Mouse (Mus musculus) megakaryocyte, adult 5-6 weeks (primary cell): ENCODE measurements around the gene Akap12. TPM values are rescaled to one million over a fixed set of nuclear protein-coding genes. Genes with fewer than 3 reads are reported as not detected.

ENCODE experiments used
- ATAC-seq: 2 replicates; pipeline ENCODE4 v1.8.0; 2016; ENCODE audit warnings: mild to moderate bottlenecking, inconsistent platforms; ENCODE audit not compliant: poor library complexity, severe bottlenecking
- total RNA-seq, 2 experiments: library from RNA; stranded (forward) in 1 of 2; stranded (reverse) in 1 of 2; fragments of 153-499, 151-499 nt in 1 of 2; fragments of 221-1000, 200-1000 nt in 1 of 2; gene quantifications; 2 replicates each; pipeline versions ENCODE4 v1.2.3 to v1.2.4; 2015 to 2017

Gene Akap12
- total RNA-seq, 2 experiments from 2014 or later: 0.02 to 0.07 TPM

GRCm38 (mm10) chr10:4391851-4392250 lies 125.7 kb downstream of the Akap12 start:
- ATAC-seq: peak; percentile 39; the same call in 1 of the 2 replicates

GRCm38 (mm10) chr10:4395321-4395720 lies 129.1 kb downstream of the Akap12 start:
- no peak for ATAC-seq

GRCm38 (mm10) chr10:4398058-4398457 lies 131.9 kb downstream of the Akap12 start:
- no peak for ATAC-seq

- ATAC-seq: peak; percentile 78
Observed at GRCm38 (mm10) chr10:4404895-4405491, 138.8 kb downstream of the Akap12 start.

GRCm38 (mm10) chr10:4405511-4405910 lies 139.3 kb downstream of the Akap12 start:
- no peak for ATAC-seq

GRCm38 (mm10) chr10:4407191-4407590 lies 141.0 kb downstream of the Akap12 start:
- no peak for ATAC-seq

Other genes with a start within 250 kb of the Akap12 start
- 12.8 and 14.2 TPM in 2 replicates for gene Zbtb2, start 121.7 kb downstream of the Akap12 start, total RNA-seq (2015)
- 10.8 and 12.2 TPM in 2 replicates for gene Zbtb2, start 121.7 kb downstream of the Akap12 start, total RNA-seq (2017)
- 35.0 and 40.7 TPM in 2 replicates for gene Rmnd1, start 166.0 kb downstream of the Akap12 start, total RNA-seq (2015)
- gene Rmnd1, start 166.0 kb downstream of the Akap12 start, total RNA-seq (2017): 21.1 and 29.5 TPM in 2 replicates
- 20.8 and 26.4 TPM in 2 replicates for gene Armt1, start 166.1 kb downstream of the Akap12 start, total RNA-seq (2015)
- 24.4 and 27.4 TPM in 2 replicates for gene Armt1, start 166.1 kb downstream of the Akap12 start, total RNA-seq (2017)
- gene Ccdc170, start 216.1 kb downstream of the Akap12 start, total RNA-seq (2015): 0.30 TPM in 1 of 2 replicates, not detected in the other
- 0.08 and 0.22 TPM in 2 replicates for gene Ccdc170, start 216.1 kb downstream of the Akap12 start, total RNA-seq (2017)